Mouse (Mus musculus) adipocyte (in vitro differentiated cells): ENCODE data around the gene Gm14851.
"Not testable (repeated sequence)": the region's sequence is repeated elsewhere in the genome, so short reads cannot be mapped to it uniquely, and the experiment has no call there.

Experiments used
- DNase-seq: peaks from one replicate; pipeline ENCODE4 v3.0.0-alpha.2; 2016; ENCODE audit warnings: low spot score

The Gm14851 gene

DNA sequence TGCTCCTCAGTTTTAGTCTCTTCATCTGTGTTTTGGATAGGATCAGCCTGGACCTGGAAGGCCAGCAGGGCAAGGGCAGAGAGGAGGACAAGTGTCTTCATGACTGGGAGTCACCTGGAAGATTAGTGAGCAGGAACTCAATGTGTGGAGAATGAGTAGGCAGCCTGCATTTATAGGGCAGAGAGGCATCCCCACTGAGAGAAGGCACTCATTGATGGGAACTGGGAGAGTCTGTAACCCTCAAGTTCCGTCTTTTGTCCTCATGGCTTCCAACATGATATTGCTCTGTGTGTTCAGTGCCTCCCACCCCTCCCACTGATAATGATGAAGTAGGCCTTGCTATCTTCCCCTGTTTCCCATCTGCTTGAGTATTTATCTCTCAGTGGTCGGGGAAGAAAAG is at the start of gene Gm14851:
Gene Gm14851 (minus strand): TSS at position 101 of the 400 bp plus-strand sequence.
- not testable (repeated sequence) for DNase-seq

- not testable (repeated sequence) for DNase-seq
Measured at GRCm38 (mm10) chr8:21134342-21134741, 38.5 kb upstream of the Gm14851 start, which contains the start of gene Defa30. Defa30 (plus strand) TSS chr8:21134642.

GRCm38 (mm10) chr8:21093106-21093505 is 2.7 kb downstream of the Gm14851 start:
- DNase-seq, result no peak

GRCm38 (mm10) chr8:21084142-21084541 is 11.7 kb downstream of the Gm14851 start, which contains the start of gene Defa25:
Defa25 (plus strand) TSS chr8:21084442.
- DNase-seq, result not testable (repeated sequence)

DNA sequence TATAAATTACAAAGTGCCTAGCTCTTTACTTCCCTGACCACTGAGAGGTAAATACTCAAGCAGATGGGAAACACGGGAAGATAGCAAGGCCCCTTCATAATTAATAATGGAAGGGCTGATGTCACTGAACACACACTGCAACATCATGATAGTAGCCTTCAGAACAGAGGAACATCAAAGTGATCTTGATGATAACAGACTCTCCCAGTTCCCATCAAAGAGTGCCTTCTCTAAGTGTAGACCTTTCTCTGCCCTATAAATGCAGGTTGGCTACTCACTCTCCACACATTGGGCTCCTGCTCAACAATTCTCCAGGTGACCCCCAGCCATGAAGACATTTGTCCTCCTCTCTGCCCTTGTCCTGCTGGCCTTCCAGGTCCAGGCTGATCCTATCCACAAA is 31.1 kb downstream of the Gm14851 start, which contains the start of gene Defa35:
Gene Defa35 (plus strand): TSS at position 301 of the 400 bp plus-strand sequence.
- not testable (repeated sequence) for DNase-seq

- not testable (repeated sequence) for DNase-seq
Measured at GRCm38 (mm10) chr8:21054747-21055146, 41.1 kb downstream of the Gm14851 start, which contains the start of gene Defa23. Defa23 (plus strand) TSS chr8:21055047.
